Mouse (Mus musculus) midbrain, embryonic 16.5 days (tissue): Measurements from ENCODE around the gene Mesd. TPM values are rescaled to one million over a fixed set of nuclear protein-coding genes. Genes with fewer than 3 reads are reported as not detected.

Experiments
- ATAC-seq: fragments of 200-750 bp; cut with Nextera tagmentation; 2 replicates; pipeline ENCODE4 v1.8.0; 2017; ENCODE audit warnings: moderate TSS enrichment
- H3K27ac ChIP-seq: fragments of 300-500 bp; sonication (generic); 2 replicates; pipeline ENCODE4 v1.5.1; 2014; ENCODE audit warnings: mild to moderate bottlenecking, low read length, mixed read lengths
- H3K27me3 ChIP-seq: fragments of 300-500 bp; sonication (generic); 2 replicates; pipeline ENCODE4 v1.6.1; 2014; ENCODE audit warnings: low read depth, low read length, mixed read lengths; ENCODE audit not compliant: control insufficient read depth, insufficient read depth
- H3K36me3 ChIP-seq: fragments of 300-500 bp; sonication (generic); 2 replicates; pipeline ENCODE4 v1.6.1; 2014; ENCODE audit warnings: mild to moderate bottlenecking, low read length, moderate library complexity, mixed read lengths; ENCODE audit not compliant: control insufficient read depth, insufficient read depth
- H3K4me1 ChIP-seq: fragments of 300-500 bp; sonication (generic); 2 replicates; pipeline ENCODE4 v1.6.1; 2014; ENCODE audit warnings: mild to moderate bottlenecking, low read length, mixed read lengths; ENCODE audit not compliant: control insufficient read depth, insufficient read depth
- H3K4me2 ChIP-seq: fragments of 300-500 bp; sonication (generic); 2 replicates; pipeline ENCODE4 v1.6.1; 2014; ENCODE audit warnings: mild to moderate bottlenecking, low read length, mixed read lengths
- H3K4me3 ChIP-seq: fragments of 300-500 bp; sonication (generic); 2 replicates; pipeline ENCODE4 v1.5.1; 2014; ENCODE audit warnings: low read depth, mild to moderate bottlenecking, low read length, moderate library complexity, mixed read lengths
- H3K9ac ChIP-seq: fragments of 300-500 bp; sonication (generic); 2 replicates; pipeline ENCODE4 v1.6.1; 2014; ENCODE audit warnings: low read depth, low read length, mixed read lengths
- H3K9me3 ChIP-seq: fragments of 300-500 bp; sonication (generic); replicated peaks from 2 replicates; pipeline ENCODE4 v1.6.1; 2014; ENCODE audit warnings: mild to moderate bottlenecking, low read length, mixed read lengths; ENCODE audit not compliant: control insufficient read depth, poor library complexity, severe bottlenecking
- WGBS: fragments of 180-500 bp; shearing (Covaris S2); extraction: QIAGEN DNeasy Blood & Tissue Kit; methylation state at CpG from one replicate; pipeline ENCODE4 v1.1.7; 2014; 5-methylcytosine and 5-hydroxymethylcytosine counted together
- polyA plus RNA-seq: library from polyadenylated mRNA; unstranded; fragments of >200 nt; fragmentation: Nextera tagmentation; extraction: Ambion mirVana; gene quantifications from 2 replicates; pipeline ENCODE4 v1.2.1, GENCODE M21; 2015

Mesd gene
- polyA plus RNA-seq, 1 experiment from 2014 or later, result 61.7 TPM

- Histone ChIP-seq H3K4me2 (no peak overlapping the region), H3K27ac (no peak overlapping the region), H3K27me3 (no peaks in the 10 kb centered on the region), H3K4me1 (no peaks in the 10 kb centered on the region), H3K4me3 (no peak overlapping the region), H3K9me3 (no peaks in the 10 kb centered on the region), H3K9ac (no peak overlapping the region), H3K36me3 (0 out of 2 replicates have a peak, but pooled peaks cover 2% of the 10 kb centered on the region)
- no peak for ATAC-seq
- WGBS, result 29% methylated on average over 5 of the region's 5 CpGs
Observed at GRCm38 (mm10) chr7:83869839-83870543, 14.3 kb upstream of the Mesd start.

GRCm38 (mm10) chr7:83877088-83877487 lies 7.2 kb upstream of the Mesd start:
- no peak overlapping the region for H3K4me2 ChIP-seq
- H3K27ac ChIP-seq, result no peak overlapping the region
- H3K27me3 ChIP-seq, result no peaks in the 10 kb centered on the region
- peaks cover 8% of the 10 kb centered on the region for H3K36me3 ChIP-seq
- 80% methylated on average over 3 of the region's 3 CpGs for WGBS
- H3K4me3 ChIP-seq, result no peak overlapping the region
- peaks cover 40% of the 10 kb centered on the region for H3K4me1 ChIP-seq
- no peak for ATAC-seq
- H3K9me3 ChIP-seq, result no peaks in the 10 kb centered on the region
- no peak overlapping the region for H3K9ac ChIP-seq

GRCm38 (mm10) chr7:83878676-83879448 lies 5.4 kb upstream of the Mesd start:
- no peak for ATAC-seq
- no peaks in the 10 kb centered on the region for H3K27me3 ChIP-seq
- H3K9ac ChIP-seq, result peak overlapping the region; percentile 4; the same call in 1 of the 2 replicates
- H3K27ac ChIP-seq, result 0 out of 2 replicates have a peak overlapping the region, but pooled peaks have one; percentile 14
- H3K4me3 ChIP-seq, result no peak overlapping the region
- 3% methylated on average over 5 of the region's 5 CpGs for WGBS
- peak overlapping the region; percentile 48 for H3K4me2 ChIP-seq
- peaks cover 47% of the 10 kb centered on the region for H3K4me1 ChIP-seq
- H3K9me3 ChIP-seq, result no peaks in the 10 kb centered on the region
- peaks cover 6% of the 10 kb centered on the region for H3K36me3 ChIP-seq

GRCm38 (mm10) chr7:83882150-83882632 lies 2.1 kb upstream of the Mesd start:
- no peak overlapping the region for H3K9ac ChIP-seq
- H3K4me2 ChIP-seq, result peak overlapping the region; percentile 86
- H3K36me3 ChIP-seq, result peaks cover under 1% of the 10 kb centered on the region; the same call in 1 of the 2 replicates
- no peaks in the 10 kb centered on the region for H3K27me3 ChIP-seq
- H3K9me3 ChIP-seq, result no peaks in the 10 kb centered on the region
- no peak for ATAC-seq
- peak overlapping the region; percentile 86 for H3K4me3 ChIP-seq
- peaks cover 52% of the 10 kb centered on the region for H3K4me1 ChIP-seq
- no peak overlapping the region for H3K27ac ChIP-seq
- 92% methylated on average over 35 of the region's 35 CpGs for WGBS

- peak overlapping the region; percentile 86 for H3K4me2 ChIP-seq
- H3K9me3 ChIP-seq, result no peaks in the 10 kb centered on the region
- peak overlapping the region; percentile 94 for H3K27ac ChIP-seq
- no peaks in the 10 kb centered on the region for H3K36me3 ChIP-seq
- H3K27me3 ChIP-seq, result no peaks in the 10 kb centered on the region
- 26% methylated on average over 45 of the region's 56 CpGs for WGBS
- peak overlapping the region; percentile 86 for H3K4me3 ChIP-seq
- peak overlapping the region; percentile 95 for H3K9ac ChIP-seq
- ATAC-seq, result peak; percentile 32
- H3K4me1 ChIP-seq, result peaks cover 52% of the 10 kb centered on the region
Observed at GRCm38 (mm10) chr7:83882633-83883275, 1.5 kb upstream of the Mesd start.

- Histone ChIP-seq H3K36me3 (no peaks in the 10 kb centered on the region), H3K27me3 (no peaks in the 10 kb centered on the region), H3K9me3 (no peaks in the 10 kb centered on the region), H3K27ac (peak overlapping the region; percentile 94), H3K4me2 (peak overlapping the region; percentile 86), H3K9ac (peak overlapping the region; percentile 95), H3K4me1 (peaks cover 47% of the 10 kb centered on the region), H3K4me3 (peak overlapping the region; percentile 86)
- WGBS, result under 1% methylated on average over 83 of the region's 91 CpGs
- peak; percentile 72 for ATAC-seq
Observed at GRCm38 (mm10) chr7:83883276-83884020, 818 bp upstream of the Mesd start.

- Histone ChIP-seq H3K27ac (peak overlapping the region; percentile 94), H3K4me2 (peak overlapping the region; percentile 86), H3K36me3 (no peaks in the 10 kb centered on the region), H3K4me3 (peak overlapping the region; percentile 86), H3K27me3 (no peaks in the 10 kb centered on the region), H3K4me1 (peaks cover 32% of the 10 kb centered on the region), H3K9me3 (no peaks in the 10 kb centered on the region), H3K9ac (peak overlapping the region; percentile 95; the same call in 1 of the 2 replicates)
- 37% methylated on average over 6 of the region's 6 CpGs for WGBS
- no peak for ATAC-seq
Observed at GRCm38 (mm10) chr7:83884921-83885532, 761 bp downstream of the Mesd start.

GRCm38 (mm10) chr7:83885835-83886234 lies 1.6 kb downstream of the Mesd start:
- Histone ChIP-seq H3K4me3 (no peak overlapping the region), H3K27ac (no peak overlapping the region), H3K36me3 (no peaks in the 10 kb centered on the region), H3K9me3 (no peaks in the 10 kb centered on the region), H3K4me1 (peaks cover 23% of the 10 kb centered on the region), H3K27me3 (no peaks in the 10 kb centered on the region), H3K9ac (no peak overlapping the region), H3K4me2 (no peak overlapping the region)
- WGBS, result 96% methylated on average over 4 of the region's 4 CpGs
- no peak for ATAC-seq
